Mouse (Mus musculus): ENCODE results near the gene Nop53. TPM values are rescaled to one million over a fixed set of nuclear protein-coding genes. Genes with fewer than 3 reads are reported as not detected.

Gene Nop53
- total RNA-seq, 1 experiment from 2014 or later = 478 TPM

Other genes with a start within 250 kb of the Nop53 start
- gene Obox5, start 195.9 kb downstream of the Nop53 start, total RNA-seq (2017) = not detected in 2 replicates
- not detected in 2 replicates for gene Obox6, start 106.4 kb downstream of the Nop53 start, total RNA-seq (2017)
- not detected in 2 replicates for gene Crx, start 66.1 kb downstream of the Nop53 start, total RNA-seq (2017)
- not detected in 2 replicates for gene Crxos, start 63.5 kb downstream of the Nop53 start, total RNA-seq (2017)
- 42.3 and 56.5 TPM in 2 replicates for gene Selenow, start 23.7 kb downstream of the Nop53 start, total RNA-seq (2017)
- gene Ehd2, start 21.5 kb upstream of the Nop53 start, total RNA-seq (2017) = 1.0 and 1.9 TPM in 2 replicates
- gene Bicra, start 101.8 kb upstream of the Nop53 start, total RNA-seq (2017) = 1.2 and 2.5 TPM in 2 replicates
- not detected in 2 replicates for gene Zfp541, start 115.7 kb upstream of the Nop53 start, total RNA-seq (2017)
- 61.1 and 65.9 TPM in 2 replicates for gene Napa, start 152.4 kb upstream of the Nop53 start, total RNA-seq (2017)
- gene Kptn, start 173.8 kb upstream of the Nop53 start, total RNA-seq (2017) = 6.5 and 6.8 TPM in 2 replicates
- 0.09 TPM in 1 of 2 replicates, not detected in the other for gene Slc8a2, start 183.8 kb upstream of the Nop53 start, total RNA-seq (2017)
- gene Meis3, start 229.0 kb upstream of the Nop53 start, total RNA-seq (2017) = not detected in 2 replicates